Mouse (Mus musculus) thymus, postnatal 25 days (tissue): Measurements from ENCODE around the gene Tunar.

Experiments used
- DNase-seq: peaks from one replicate; pipeline ENCODE4 v3.0.0; 2022

The Tunar gene

GRCm38 (mm10) chr12:105406008-105406407, 72.3 kb downstream of the Tunar start:
- no peak for DNase-seq

- no peak for DNase-seq
Measured at GRCm38 (mm10) chr12:105413909-105414308, 80.2 kb downstream of the Tunar start.

GRCm38 (mm10) chr12:105420476-105420875, 86.8 kb downstream of the Tunar start:
- DNase-seq = no peak

GRCm38 (mm10) chr12:105426541-105426940, 92.9 kb downstream of the Tunar start:
- no peak for DNase-seq

- peak; percentile 6 for DNase-seq
Measured at GRCm38 (mm10) chr12:105427039-105427757, 93.5 kb downstream of the Tunar start.

- no peak for DNase-seq
Measured at GRCm38 (mm10) chr12:105431872-105432271, 98.2 kb downstream of the Tunar start.

GRCm38 (mm10) chr12:105432807-105433206, 99.1 kb downstream of the Tunar start:
- DNase-seq = no peak
